28 mouse cellular contexts compared by ENCODE assay signal in the genomic region with DNA sequence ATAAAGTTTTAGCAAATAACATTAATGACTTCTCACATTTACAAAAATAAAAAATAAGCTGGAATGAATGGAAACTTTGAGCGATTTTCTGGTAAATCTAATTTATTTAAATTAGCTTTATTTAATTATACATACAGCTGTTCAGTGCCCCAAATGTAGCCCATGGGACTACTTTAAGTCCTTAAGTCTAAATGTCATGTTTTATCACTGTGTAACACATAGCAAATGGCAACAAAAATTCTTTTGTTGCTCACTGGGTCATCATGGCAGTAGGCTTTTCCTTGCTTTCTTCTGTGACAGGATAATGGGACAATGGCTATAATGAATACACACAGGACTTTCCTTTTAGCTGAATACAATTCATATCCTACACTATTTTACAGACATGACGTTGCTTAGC.
"Had no signal": no experiment of that assay in that cellular context is flagged by ENCODE, and none has a peak within 500 bp of the region (broad histone marks: within the 10 kb centered on the region; RNA-seq: fewer than 3 reads in every experiment).

No protein-coding gene starts in this region.

- H3K4me3 ChIP-seq: embryonic facial prominence, embryonic 10.5 days; embryonic facial prominence, embryonic 12.5 days; embryonic facial prominence, embryonic 13.5 days; embryonic facial prominence, embryonic 15.5 days; erythroblast, embryonic 14.5 days; forebrain, embryonic 10.5 days; forebrain, embryonic 12.5 days; forebrain, embryonic 13.5 days; forebrain, embryonic 15.5 days; gastrocnemius, adult 2 months had no signal

- ATAC-seq: forebrain, embryonic 13.5 days; forebrain, embryonic 14.5 days; forebrain, embryonic 15.5 days; forebrain, embryonic 16.5 days; forebrain, postnatal 0 days had no signal

- DNase-seq: cerebellum, adult 18-20 months; cerebellum, adult 2 months; cerebellum, adult 8-10 months; cerebellum, adult 9-10 months; cerebellum, adult 9-11 months; cerebellum, postnatal 10 days; cerebellum, postnatal 14 days; cerebellum, postnatal 25 days; cerebellum, postnatal 36 days; forebrain, postnatal 0 days; gastrocnemius, adult 2 months; gastrocnemius, postnatal 10 days; gastrocnemius, postnatal 14 days; gastrocnemius, postnatal 25 days; gastrocnemius, postnatal 36 days; heart, adult 11 months; heart, adult 18-20 months had no signal

- H3K9me3 ChIP-seq: embryonic facial prominence, embryonic 12.5 days; embryonic facial prominence, embryonic 13.5 days; embryonic facial prominence, embryonic 15.5 days; forebrain, embryonic 12.5 days; forebrain, embryonic 13.5 days; forebrain, embryonic 15.5 days had no signal

- H3K4me1 ChIP-seq: embryonic facial prominence, embryonic 10.5 days; embryonic facial prominence, embryonic 12.5 days; embryonic facial prominence, embryonic 13.5 days; embryonic facial prominence, embryonic 15.5 days; forebrain, embryonic 10.5 days; forebrain, embryonic 12.5 days; forebrain, embryonic 13.5 days; forebrain, embryonic 15.5 days had no signal

- H3K36me3 ChIP-seq: embryonic facial prominence, embryonic 10.5 days; embryonic facial prominence, embryonic 12.5 days; embryonic facial prominence, embryonic 13.5 days; embryonic facial prominence, embryonic 15.5 days; forebrain, embryonic 10.5 days; forebrain, embryonic 12.5 days; forebrain, embryonic 15.5 days had no signal

- H3K27ac ChIP-seq: embryonic facial prominence, embryonic 10.5 days; embryonic facial prominence, embryonic 12.5 days; embryonic facial prominence, embryonic 13.5 days; embryonic facial prominence, embryonic 15.5 days; forebrain, embryonic 10.5 days; forebrain, embryonic 12.5 days; forebrain, embryonic 13.5 days; forebrain, embryonic 15.5 days; gastrocnemius, adult 2 months had no signal

- H3K27me3 ChIP-seq: embryonic facial prominence, embryonic 12.5 days; embryonic facial prominence, embryonic 13.5 days; embryonic facial prominence, embryonic 15.5 days; forebrain, embryonic 12.5 days; forebrain, embryonic 13.5 days; forebrain, embryonic 15.5 days had no signal

- H3K4me2 ChIP-seq: embryonic facial prominence, embryonic 12.5 days; embryonic facial prominence, embryonic 13.5 days; embryonic facial prominence, embryonic 15.5 days; forebrain, embryonic 12.5 days; forebrain, embryonic 13.5 days; forebrain, embryonic 15.5 days had no signal

- H3K9ac ChIP-seq: embryonic facial prominence, embryonic 12.5 days; embryonic facial prominence, embryonic 13.5 days; embryonic facial prominence, embryonic 15.5 days; forebrain, embryonic 12.5 days; forebrain, embryonic 13.5 days; forebrain, embryonic 15.5 days; forebrain, postnatal 0 days had no signal
